Mouse (Mus musculus) urinary bladder, postnatal 10 days (tissue): Measurements from ENCODE around the gene Gstt3.

Experiments
- DNase-seq: peaks from one replicate; pipeline ENCODE4 v3.0.0; 2022; ENCODE audit warnings: low spot score

The Gstt3 gene

DNA sequence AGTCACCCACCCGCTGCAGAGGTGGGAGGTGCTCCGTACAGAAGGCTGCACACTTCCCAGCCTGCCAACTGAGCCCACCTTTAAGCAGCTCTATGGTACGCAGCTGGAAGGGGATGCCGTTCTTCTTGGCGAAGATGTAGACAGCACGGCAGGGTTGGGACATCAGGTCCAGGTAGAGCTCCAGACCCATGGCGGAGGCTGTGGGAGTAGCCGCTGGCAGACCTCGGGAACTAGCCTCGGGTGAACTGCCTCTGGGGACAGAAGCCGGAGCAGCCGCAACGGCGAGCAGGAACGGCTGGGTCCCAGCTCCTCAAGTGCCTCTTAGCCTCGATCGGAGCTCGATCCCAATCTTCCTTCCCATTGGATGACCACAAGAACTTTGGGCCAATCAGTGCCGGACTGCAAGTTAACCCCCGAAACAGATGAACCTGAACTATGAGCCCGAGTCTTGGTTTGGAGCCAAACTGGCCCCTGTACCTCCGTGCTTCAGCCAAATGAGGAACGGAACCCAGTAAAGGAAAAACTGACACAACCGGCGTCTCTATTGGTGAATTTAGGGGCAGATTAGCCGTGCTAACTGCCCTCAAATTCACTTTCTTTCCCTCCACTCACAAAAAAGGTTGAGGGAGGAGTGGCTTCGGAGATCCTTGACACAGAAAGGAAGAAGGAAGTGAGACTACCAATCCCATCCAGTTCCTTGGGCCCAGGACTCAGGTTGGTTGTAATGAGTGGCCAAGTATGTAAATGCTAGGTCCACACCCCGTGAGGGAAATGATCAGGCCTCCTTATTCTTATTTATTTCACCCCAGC, at the start of gene Gstt3, which contains the start of gene Gm20441:
Gene Gstt3, minus strand, starts transcription at position 646 of the 810 bp plus-strand sequence.
Gene Gm20441, minus strand, starts transcription at position 186 of the 810 bp plus-strand sequence.
- DNase-seq: no peak

DNA sequence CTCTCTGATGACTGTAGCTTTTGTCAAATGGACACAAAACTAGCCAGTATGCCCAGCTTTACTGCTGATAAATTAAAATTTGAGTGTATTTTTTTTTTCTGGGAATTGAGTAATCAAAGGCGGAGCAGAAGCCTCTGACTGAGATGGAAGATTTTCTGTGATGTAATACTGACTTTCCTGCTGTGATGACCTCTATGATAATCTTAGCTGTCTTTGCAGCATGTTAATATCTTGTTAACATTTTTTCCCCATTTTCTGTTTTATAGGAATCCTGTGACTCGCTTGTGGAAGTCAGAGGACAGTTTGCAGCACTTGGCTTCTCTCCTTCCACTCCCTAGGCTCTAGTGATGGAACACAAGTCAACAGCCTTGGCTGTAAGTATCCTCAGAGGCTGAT, 49.1 kb upstream of the Gstt3 start:
- no peak for DNase-seq

DNA sequence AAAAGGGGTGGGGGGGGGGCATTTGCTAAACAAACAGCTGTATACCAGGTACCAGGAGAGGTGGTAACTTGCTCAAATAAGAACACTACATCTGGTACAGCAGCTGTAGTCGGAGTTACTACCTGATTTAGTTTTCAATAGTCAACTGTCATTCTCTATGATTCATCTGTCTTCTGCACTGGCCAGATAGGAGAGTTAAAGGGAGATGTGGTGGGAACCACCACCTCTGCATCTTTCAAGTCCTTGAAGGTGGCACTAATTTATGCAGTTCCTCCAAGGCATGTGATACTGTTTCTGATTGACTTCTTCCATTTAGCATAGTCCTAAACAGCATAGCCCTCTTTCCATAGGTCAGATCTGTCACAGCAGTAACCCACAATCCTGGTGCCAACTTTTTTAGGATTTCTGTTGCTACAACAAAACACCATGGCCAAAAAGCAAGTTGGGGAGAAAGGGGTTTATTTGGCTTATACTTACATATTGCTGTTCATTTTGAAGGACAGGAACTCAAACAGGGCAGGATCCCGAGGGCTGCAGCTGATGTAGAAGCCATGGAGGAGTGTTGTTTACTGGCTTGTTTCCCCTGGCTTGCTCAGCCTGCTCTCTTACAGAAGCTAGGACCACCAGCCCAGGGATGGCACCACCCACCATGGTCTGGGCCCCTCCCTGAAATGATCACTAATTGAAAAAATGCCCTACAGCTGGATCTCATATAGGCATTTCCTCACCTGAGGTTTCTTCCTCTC, 48.5 kb upstream of the Gstt3 start:
- DNase-seq: no peak

DNA sequence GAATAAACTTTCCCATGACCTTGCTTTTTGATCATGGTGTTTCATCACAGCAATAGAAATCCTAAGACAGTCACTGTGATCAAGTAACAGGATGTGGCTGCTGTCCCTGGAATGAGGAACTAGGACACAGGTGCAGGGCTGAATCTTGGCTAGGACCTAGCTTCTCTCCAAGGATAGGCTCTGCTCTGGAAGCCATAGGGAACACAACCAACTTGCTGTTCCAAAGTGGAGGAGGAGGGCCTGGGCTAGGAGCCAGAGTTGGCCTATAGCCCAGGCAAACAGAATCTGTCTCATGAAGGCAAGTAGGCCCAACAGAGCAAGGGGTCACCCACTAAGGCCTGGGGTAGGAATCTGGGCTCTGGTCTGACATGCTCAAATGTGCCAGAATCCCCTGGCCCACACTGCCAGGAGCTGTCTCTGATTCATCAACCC, 47.3 kb upstream of the Gstt3 start:
- DNase-seq: no peak

DNA sequence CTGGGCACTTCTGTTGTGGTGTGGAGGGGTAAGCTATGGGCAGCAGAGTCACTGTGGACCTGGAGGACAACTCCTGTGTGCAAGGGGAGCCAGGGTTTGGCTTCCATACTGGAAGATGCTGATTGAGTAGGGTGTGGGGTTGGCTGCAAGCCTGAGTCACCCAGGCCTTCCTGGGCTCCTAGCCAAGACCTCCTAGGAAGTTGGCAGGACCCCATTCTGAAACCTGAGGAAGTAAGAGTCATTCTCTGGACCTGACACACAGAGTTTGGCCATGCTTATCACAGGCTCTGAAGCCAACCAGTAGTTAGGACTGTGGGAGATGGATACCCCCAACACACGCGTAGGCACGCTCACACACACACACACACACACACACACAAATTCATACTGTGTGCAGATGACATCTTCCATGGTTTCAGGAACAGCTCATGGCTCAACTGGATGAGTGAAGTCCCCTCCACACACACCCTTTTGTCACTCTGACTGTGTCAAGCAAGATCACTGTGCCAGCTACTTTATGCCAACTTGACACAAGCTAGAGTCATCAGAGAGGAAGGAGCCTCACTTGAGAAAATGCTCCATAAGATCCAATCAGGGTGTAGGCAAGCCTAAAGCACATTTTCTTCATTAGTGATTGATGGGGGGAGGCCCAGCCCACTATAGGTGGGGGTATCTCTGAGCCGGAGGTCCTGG, 46.6 kb upstream of the Gstt3 start:
- DNase-seq: no peak

DNA sequence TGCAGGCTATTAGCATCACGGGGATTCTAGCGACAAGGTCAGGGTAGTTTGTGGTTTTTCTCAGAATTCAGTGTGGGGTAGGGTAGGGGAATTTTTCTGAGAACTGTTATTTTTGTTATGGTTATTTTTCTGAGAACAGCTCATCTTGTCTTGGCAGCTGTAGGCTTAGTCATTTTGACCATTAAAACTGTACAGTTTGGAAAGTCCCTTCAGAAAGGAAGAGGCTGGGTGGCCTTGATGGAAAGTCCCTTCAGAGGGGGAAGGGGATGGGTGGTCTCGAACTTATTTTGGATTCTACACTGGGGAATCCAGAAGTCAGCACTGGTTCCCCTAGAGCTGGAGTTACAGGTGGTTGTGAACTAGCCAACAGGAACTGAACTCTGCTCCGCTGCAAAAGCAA, 43.3 kb upstream of the Gstt3 start:
- no peak for DNase-seq

DNA sequence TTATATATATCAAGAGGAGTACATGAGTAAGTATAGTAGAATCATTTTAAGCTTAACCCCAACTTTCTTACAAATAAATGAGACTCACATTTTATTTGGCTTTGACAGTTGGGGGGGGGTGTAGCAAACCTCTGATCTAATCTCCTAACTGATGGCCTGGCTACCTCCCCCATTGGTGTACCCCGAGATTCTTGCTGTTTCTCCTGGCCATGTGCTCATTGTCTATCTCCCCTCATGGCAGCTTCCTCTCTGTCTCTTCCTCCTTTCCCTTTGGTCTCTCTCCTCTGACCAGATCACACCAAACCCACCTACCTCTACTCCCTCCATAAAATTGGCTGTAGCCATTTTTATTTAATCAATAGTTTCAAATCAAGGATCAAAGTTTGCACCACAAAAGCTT, 42.6 kb upstream of the Gstt3 start:
- no peak for DNase-seq

DNA sequence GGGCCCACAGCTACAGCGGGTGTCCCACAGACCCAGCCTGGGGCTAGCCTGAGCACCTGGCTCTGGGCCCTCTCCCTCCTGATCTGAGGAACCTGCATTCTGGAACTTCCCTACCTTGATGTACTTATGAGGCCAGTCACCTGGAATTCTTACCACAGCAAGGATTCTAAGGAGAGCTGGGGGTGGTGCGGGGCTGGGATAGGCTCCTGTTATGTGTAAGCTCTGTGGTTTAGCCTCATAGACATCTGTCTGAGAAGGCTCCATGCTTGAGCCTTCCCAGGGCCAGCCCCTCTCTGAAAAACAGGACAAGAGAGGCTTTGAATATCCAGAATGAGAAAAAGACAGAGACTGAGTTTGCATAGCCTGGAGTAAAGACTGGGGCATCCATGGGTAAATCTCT, 41.2 kb upstream of the Gstt3 start, which contains the start of gene Gstt4:
Gene Gstt4, minus strand, starts transcription at position 101 of the 400 bp plus-strand sequence.
- DNase-seq: no peak

DNA sequence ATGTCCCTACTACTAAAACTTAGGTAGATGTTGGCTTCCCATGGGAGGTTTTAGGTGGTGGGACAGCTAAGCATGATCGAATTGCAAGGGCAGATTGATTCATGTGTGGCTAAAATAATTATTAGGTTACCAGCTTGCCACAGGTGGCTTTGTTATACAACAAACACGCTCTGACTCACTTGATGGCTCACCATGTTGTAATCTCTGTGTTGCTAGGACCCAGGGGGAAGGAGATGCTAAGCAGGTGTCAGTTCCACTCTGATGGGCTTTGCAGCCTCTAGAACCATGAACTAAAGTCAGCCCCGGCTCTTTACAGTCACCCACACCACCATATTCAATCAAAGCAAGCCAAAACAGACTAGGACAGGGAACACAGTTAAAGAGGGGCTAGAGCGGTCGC, 38.7 kb upstream of the Gstt3 start:
- DNase-seq: no peak

DNA sequence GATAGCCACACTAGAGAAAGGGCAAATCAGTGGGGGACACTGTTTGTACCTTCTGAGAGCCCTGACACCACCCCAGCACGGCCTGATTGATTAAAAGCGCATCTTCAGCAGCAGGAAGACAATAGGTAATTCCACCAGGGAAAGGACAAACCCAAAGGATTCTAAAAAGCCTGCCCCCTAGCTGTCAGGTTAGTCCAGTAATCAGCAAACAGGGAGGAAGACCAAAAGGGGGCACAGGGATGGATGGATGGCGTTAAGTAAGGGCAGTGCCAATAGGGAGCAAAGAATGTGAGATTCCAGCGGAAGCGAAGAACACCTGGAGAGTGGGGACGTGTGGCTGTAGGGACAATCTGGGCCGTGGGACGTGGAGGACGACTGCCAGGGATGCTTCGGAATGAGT, 37.4 kb upstream of the Gstt3 start:
- no peak for DNase-seq

DNA sequence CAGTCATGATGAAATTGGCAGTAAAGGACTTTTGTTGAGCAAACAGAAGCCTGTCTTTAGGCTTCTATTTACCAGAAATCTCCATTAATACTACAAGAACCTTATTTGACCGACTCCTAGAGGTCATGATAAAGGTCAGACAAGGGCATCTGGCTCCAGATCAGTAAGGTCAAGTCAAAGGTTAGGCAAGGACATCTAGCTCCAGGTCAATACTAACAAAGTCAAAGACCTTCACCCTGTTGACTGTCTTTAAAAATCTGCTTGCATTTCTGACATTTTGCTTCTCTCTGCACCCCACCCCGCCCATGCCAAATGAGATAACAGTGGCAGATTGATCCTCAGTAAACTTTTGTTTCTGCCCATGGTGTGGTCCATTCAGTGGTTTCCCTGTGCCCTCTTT, 23.0 kb upstream of the Gstt3 start:
- no peak for DNase-seq

DNA sequence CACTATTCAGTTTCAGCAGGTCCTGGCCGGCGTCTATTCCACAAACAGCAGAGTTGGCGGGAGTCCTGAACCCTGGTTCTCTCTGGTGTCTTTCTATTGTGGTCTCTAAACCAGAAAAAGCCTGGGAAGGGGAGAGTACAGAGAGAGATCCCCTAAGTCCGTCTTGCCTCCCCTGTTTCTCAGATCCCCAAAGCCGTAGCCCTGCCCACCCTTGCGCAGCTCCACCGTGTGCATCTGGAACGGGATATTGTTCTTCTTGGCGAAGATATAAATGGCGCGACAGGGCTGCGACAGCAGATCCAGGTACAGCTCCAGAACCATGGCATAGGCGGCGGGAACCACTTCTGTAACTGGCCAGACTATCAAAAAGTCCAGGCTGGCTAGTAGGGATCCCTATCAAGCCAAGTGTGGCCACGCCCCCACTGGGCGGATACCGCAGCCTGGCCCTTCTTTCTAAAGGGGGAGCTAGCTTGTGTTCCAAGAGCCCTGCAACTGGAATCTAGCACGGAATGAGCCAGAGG, 17.0 kb upstream of the Gstt3 start, which contains the start of gene Gstt1:
Gene Gstt1, minus strand, starts transcription at position 409 of the 521 bp plus-strand sequence.
- DNase-seq: no peak

DNA sequence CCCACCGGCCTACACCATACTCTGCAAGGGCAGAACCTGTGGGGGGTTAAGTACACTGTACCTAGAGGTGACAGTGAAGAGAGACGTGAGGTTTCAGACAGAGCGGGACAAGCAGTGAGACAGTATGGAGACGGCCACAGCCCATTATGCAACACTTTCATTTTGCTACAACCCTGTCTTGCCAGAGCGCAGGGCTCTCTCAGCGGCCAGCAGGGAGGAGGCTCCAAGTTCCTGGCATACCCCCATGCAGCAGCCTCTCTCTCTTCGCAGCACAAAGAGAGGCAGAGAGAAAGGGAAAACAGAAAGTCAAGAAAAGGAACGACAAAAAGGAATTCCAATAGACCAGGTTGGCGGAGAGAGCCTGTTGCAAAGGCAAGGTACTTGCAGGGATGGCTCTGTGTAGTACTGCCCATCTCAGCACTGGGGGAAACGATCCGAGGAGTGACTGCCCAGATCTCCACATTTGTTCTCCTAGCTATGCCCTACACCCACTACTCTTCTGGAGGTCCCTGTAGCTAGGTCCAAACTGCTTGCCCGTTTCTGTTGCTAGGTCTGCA, 16.5 kb upstream of the Gstt3 start:
- DNase-seq: no peak

DNA sequence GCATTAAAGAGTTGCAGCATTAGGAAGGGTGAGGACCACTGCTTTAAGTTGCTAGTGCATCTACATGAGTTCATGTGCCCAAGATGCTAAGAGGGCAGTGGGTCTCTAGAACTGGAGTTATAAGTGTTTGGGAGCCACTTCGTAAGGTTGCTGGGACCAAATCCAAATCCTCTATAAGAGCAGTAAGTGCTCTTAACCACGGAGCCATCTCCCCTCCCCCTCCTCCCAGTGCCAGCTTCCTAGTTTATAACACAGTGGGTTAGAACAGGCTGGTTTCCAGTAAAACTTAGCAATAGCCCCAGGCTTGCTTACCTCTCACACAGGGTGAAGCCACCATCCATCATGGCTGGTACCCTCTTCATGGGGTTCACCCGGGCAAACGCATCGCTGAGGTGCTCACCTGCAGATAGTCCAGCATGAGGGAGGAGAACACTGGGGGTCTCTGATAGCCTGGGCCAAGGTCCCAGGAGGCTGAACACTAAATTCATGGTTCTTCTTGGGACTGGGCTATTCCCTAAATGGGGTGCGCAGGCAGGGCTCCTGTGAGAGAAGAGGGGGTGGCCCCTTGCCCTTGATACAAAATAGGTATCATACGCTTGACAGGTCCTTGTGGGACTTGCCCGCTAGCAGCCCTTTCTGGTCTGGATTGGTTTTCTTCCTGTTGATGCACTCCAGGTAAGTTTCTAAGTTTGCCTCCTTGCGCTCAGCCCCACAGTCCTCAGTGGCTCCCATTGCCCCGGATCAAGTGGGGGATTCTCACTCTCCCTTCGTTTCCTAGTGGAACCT, 15.7 kb upstream of the Gstt3 start:
- no peak for DNase-seq

DNA sequence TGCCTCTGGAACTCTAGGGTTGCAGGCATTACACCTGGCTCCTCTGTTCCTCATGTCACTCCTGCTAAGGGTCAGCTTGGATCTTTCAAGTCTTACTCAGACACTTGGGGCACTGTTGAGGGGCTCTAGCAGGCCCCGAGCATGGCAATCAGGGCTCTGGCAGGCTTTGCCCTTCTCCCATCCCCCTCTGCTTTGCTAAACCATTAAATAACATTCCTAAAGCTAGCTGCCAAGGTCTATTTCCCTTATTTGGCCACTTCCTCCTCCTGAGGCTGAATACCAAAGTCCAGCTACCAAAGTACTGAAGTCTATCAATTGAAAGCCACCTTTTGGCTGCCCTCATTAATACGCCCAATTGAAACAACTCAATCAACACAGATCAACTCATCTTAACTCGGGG, 13.7 kb upstream of the Gstt3 start:
- DNase-seq: no peak

DNA sequence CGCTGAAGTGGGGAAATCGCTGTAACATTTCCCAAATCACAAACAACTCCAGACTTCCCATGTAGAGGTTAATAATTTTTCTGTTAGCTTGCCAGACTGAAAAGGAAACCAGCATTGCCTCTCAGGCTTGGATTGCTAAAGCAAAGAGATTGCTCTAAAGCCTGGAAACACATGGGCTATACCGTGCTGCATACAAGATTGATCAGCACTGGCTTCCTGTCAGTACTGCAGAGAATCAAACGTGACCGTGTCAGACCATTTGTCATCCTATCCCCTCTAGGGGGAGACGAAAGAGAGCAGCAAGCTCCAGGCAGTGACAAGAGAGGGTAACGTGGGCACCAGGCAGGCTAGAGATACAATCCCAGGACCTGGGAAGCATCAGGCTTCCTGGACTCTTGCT, 9.6 kb upstream of the Gstt3 start:
- DNase-seq: no peak

DNA sequence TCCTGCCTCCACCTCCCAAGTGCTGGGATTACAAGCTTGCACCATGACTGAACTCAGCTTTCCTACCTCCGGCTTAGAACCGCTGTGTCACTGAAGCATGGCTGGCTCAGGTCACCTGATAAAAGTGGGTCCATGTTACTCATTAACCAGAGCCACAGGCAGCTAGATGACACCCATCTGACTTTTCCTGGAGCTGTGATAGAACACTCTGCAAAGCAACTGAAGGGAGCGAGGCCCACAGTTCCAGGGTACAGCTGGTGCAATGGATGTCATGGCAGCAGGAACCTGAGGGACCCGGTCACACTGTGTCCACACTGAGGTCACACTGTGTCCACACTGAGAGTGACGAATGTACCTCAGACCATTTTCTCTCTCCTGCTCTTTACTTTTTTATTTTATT, 8.6 kb upstream of the Gstt3 start:
- no peak for DNase-seq

DNA sequence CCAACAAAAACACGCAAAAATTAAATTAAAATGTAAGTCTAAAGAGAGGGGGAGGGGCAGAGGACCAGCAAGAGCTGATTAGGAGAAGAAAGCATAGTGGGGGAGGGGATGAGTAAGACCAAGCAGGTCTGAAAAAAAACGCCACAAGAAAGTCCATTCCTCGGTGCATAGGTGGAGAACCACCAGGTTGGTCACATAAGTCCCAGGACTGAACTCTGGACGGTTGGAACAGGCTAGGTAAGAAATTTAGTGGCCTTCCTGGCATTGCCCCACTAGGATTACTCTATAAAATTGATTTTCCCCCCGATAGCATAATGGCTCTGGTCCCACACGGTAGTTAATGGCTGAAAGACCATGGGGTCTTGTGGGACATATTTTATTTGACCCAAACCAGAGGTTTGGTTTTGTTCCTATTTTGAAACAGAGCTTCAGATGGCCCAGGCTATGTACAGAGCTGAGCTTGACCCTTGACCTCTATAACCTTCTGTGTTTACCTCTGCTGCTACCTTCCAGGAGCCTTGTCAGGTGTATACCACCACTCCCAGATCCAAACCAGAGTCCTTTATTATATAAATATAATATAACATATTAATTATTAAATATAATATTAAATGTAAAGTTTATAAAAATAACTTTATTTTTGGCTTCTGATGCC, 8.0 kb upstream of the Gstt3 start:
- DNase-seq: no peak

DNA sequence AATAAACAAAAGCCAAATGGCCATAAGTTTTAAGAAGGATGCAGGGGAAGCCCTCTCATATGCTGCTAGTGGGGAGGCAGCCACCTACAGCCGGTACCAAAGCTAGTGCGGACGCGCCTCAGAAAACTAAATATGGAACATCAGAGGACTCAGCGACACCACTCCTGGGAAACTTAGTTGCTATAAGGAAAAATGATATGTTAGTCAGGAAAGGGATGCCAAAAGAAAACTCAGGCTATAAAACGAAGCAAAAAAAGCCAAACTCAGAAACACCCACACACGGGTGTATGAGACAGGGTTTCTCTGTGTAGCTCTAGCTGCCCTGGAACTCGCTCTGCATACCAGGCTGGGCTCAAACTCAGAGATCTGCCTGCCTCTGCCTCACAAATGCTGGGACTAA, 7.1 kb upstream of the Gstt3 start:
- no peak for DNase-seq

DNA sequence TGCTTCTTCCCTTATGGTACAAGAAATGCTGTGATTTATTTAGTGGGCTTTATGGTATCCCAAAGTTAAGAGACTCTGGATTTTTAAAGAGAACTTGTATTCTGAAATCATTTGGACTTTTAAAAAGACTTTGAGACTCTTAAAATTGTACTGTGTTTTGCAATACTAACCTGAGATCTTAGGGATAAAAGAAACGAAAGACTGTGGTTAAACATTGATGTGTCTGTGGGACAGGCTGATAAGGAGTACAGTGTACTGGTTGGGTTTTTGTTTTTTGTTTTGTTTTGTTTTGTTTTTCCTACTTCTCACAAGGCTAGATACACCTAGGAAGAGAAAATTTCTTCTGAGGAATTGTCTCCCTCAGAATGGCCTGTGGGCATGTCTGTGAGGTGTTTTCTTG, 4.2 kb upstream of the Gstt3 start:
- no peak for DNase-seq
